Comparison of ENCODE assay signal across 8 mouse cellular contexts in genomic region chr2:106431141-106431540, GRCm38 (mm10).
A peak's percentile ranks its signal among the peaks of the same experiment; 100 is the strongest.
DNase-seq lines count a peak whose midpoint lies in the region; ATAC-seq lines count a peak whose summit lies in the region.

No protein-coding gene starts in this region.

- H3K4me2 ChIP-seq in intestine, embryonic 15.5 days (replicated peaks): 0 out of 2 replicates have a peak overlapping the region, but pooled peaks have one; percentile 11
- peak overlapping the region; percentile 52 for H3K4me2 ChIP-seq in midbrain, embryonic 14.5 days (ENCODE audit: low read length)

- H3K4me1 ChIP-seq in intestine, embryonic 15.5 days (replicated peaks): no peaks in the 10 kb centered on the region; the same call in 1 of the 2 replicates
- H3K4me1 ChIP-seq in midbrain, embryonic 14.5 days (ENCODE audit: control insufficient read depth, insufficient read depth, low read length): peaks cover 2% of the 10 kb centered on the region; the same call in 1 of the 2 replicates

- ATAC-seq in common myeloid progenitor, adult 5-6 weeks (replicated peaks; ENCODE audit: low read depth, poor library complexity, severe bottlenecking): peak; percentile 93
- ATAC-seq in intestine, embryonic 15.5 days: no peak
- ATAC-seq in midbrain, embryonic 14.5 days (ENCODE audit: low FRiP score, low TSS enrichment): no peak; the same call in 1 of the 2 replicates

- no peaks in the 10 kb centered on the region for H3K9me3 ChIP-seq in intestine, embryonic 15.5 days
- no peaks in the 10 kb centered on the region for H3K9me3 ChIP-seq in midbrain, embryonic 14.5 days (ENCODE audit: control insufficient read depth, low read length)

- no peaks in the 10 kb centered on the region for H3K27me3 ChIP-seq in intestine, embryonic 15.5 days (replicated peaks)
- no peaks in the 10 kb centered on the region for H3K27me3 ChIP-seq in midbrain, embryonic 14.5 days (ENCODE audit: control insufficient read depth, insufficient read depth, low read length)

- no peak overlapping the region for H3K27ac ChIP-seq in intestine, embryonic 15.5 days
- no peak overlapping the region for H3K27ac ChIP-seq in midbrain, embryonic 14.5 days (replicated peaks; ENCODE audit: low read depth, low read length)

- intact Hi-C loops in left cerebral cortex, postnatal 10 days (cut with DNase I): loop anchor here (2.0 to 5.0 kb wide), 2 partner anchors 261 to 524 kb away; partner anchors contain the start of gene Mpped2

- no peak overlapping the region for H3K4me3 ChIP-seq in intestine, embryonic 15.5 days (replicated peaks)
- H3K4me3 ChIP-seq in midbrain, embryonic 14.5 days (replicated peaks; ENCODE audit: low read depth, low read length): peak overlapping the region; percentile 17; the same call in 1 of the 2 replicates

- 37% methylated on average over 8 of the region's 8 CpGs for WGBS in intestine, embryonic 15.5 days
- WGBS in midbrain, embryonic 14.5 days: 28% methylated on average over 8 of the region's 8 CpGs

- DNase-seq in heart, adult 18-20 months: peak; percentile 13 to 68
- no peak for DNase-seq in heart, adult 11 months
- peak; percentile 43 for DNase-seq in gastrocnemius, postnatal 10 days
- DNase-seq in left cerebral cortex, postnatal 10 days (ENCODE audit: extremely low spot score in 1 of 2, low spot score in 2 of 2): peak; percentile 49 to 75
- peak; percentile 90 for DNase-seq in midbrain, embryonic 14.5 days
- DNase-seq in telencephalon, adult 2 months (ENCODE audit: low read depth, low spot score): peak; percentile 41

- no peaks in the 10 kb centered on the region for H3K36me3 ChIP-seq in intestine, embryonic 15.5 days
- H3K36me3 ChIP-seq in midbrain, embryonic 14.5 days (ENCODE audit: control insufficient read depth, insufficient read depth, low read length): no peaks in the 10 kb centered on the region

- no peak overlapping the region for H3K9ac ChIP-seq in intestine, embryonic 15.5 days
- H3K9ac ChIP-seq in midbrain, embryonic 14.5 days (replicated peaks; ENCODE audit: low read length): no peak overlapping the region
